Mouse (Mus musculus) ES-Bruce4 (cell line): ENCODE data around the gene Krt78.

Experiments used
- CTCF ChIP-seq: IDR thresholded peaks from one replicate; pipeline ENCODE4 v1.8.1; 2011; ENCODE audit warnings: low read depth, low read length
- POLR2A ChIP-seq: IDR thresholded peaks from one replicate; pipeline ENCODE4 v1.8.1; 2011; ENCODE audit warnings: low read length; ENCODE audit not compliant: insufficient read depth

DNA sequence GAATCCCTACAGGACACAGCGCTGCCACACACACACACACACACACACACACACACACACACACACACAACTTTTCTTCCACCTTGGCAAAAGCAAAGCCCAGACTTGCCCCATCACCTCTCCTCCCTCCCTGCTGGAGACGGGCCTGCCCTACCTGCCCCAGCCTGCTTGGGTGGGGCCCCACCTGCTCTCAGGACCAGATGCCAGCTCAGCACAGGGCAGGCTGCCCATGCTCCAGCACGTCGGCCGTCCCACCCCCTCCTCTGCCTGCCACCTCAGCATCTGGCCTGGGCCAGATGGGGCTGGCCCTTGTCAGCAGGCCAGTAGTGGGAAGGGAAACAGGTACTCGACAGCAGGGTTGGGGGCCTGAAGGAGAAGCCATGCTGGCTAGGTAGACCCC lies 26.8 kb upstream of the Krt78 start:
- TF ChIP-seq CTCF (no peak), POLR2A (no peak)
